ENCODE assay signal across 31 mouse cellular contexts in genomic region chr16:17933594-17934444, GRCm38 (mm10). TPM values are rescaled to one million over a fixed set of nuclear protein-coding genes. Genes with fewer than 3 reads are reported as not detected.
DNase-seq lines count a peak whose midpoint lies in the region; ATAC-seq and TF ChIP-seq lines count a peak whose summit lies in the region.
"Had no signal": no experiment of that assay in that cellular context is flagged by ENCODE, and none has a peak within 500 bp of the region (broad histone marks: within the 10 kb centered on the region; RNA-seq: fewer than 3 reads in every experiment).

No protein-coding gene starts in this region.

- H3K27ac ChIP-seq in midbrain, embryonic 11.5 days (ENCODE audit: low read depth, low read length): no peak overlapping the region
- H3K27ac ChIP-seq in midbrain, embryonic 14.5 days (replicated peaks; ENCODE audit: low read depth, low read length): no peak overlapping the region
- H3K27ac ChIP-seq in liver, embryonic 16.5 days (ENCODE audit: low read length): peak overlapping the region; percentile 76
- H3K27ac ChIP-seq in forebrain, embryonic 11.5 days (ENCODE audit: low read depth, low read length): no peak overlapping the region
- no peak overlapping the region for H3K27ac ChIP-seq in hindbrain, postnatal 0 days
- H3K27ac ChIP-seq in layer of hippocampus, adult 2 months: no peak overlapping the region
- H3K27ac ChIP-seq: embryonic facial prominence, embryonic 10.5 days; forebrain, embryonic 12.5 days; heart, embryonic 10.5 days; hindbrain, embryonic 15.5 days; intestine, embryonic 15.5 days; limb, embryonic 12.5 days; midbrain, embryonic 15.5 days; neural tube, embryonic 12.5 days had no signal

- DNase-seq in midbrain, embryonic 11.5 days (ENCODE audit: low spot score, missing footprints): peak; percentile 19
- no peak for DNase-seq in midbrain, embryonic 14.5 days
- DNase-seq in liver: peak; percentile 47
- DNase-seq in forebrain, embryonic 11.5 days (ENCODE audit: low spot score): no peak
- DNase-seq in hindbrain, postnatal 0 days (ENCODE audit: low spot score): no peak
- no peak for DNase-seq in layer of hippocampus, adult 2 months (ENCODE audit: low spot score in 2 of 2)
- DNase-seq: cerebellum, adult 9-11 months; kidney, postnatal 36 days; lung, adult 2 months; lung, postnatal 14 days; retina, postnatal 1 day; right cerebral cortex, postnatal 25 days had no signal

- ATAC-seq in midbrain, embryonic 11.5 days (ENCODE audit: low FRiP score): no peak
- ATAC-seq in midbrain, embryonic 14.5 days (ENCODE audit: low FRiP score, low TSS enrichment): no peak
- peak; percentile 66 for ATAC-seq in liver, embryonic 16.5 days (ENCODE audit: low read depth)
- no peak for ATAC-seq in forebrain, embryonic 11.5 days (replicated peaks; ENCODE audit: low FRiP score)
- ATAC-seq in hindbrain, postnatal 0 days: no peak
- ATAC-seq: intestine, embryonic 15.5 days; midbrain, embryonic 15.5 days had no signal

- peaks cover 2% of the 10 kb centered on the region; the same call in 1 of the 2 replicates for H3K27me3 ChIP-seq in midbrain, embryonic 11.5 days (ENCODE audit: control insufficient read depth, insufficient read depth, low read length)
- H3K27me3 ChIP-seq in midbrain, embryonic 14.5 days (ENCODE audit: control insufficient read depth, insufficient read depth, low read length): no peaks in the 10 kb centered on the region
- no peaks in the 10 kb centered on the region for H3K27me3 ChIP-seq in liver, embryonic 16.5 days (ENCODE audit: control insufficient read depth, insufficient read depth, low read depth, low read length)
- H3K27me3 ChIP-seq in forebrain, embryonic 11.5 days (ENCODE audit: control insufficient read depth, insufficient read depth, low read length): no peaks in the 10 kb centered on the region; the same call in 1 of the 2 replicates
- 0 out of 2 replicates have a peak, but pooled peaks cover 4% of the 10 kb centered on the region for H3K27me3 ChIP-seq in hindbrain, postnatal 0 days (ENCODE audit: insufficient read depth, low read length)
- H3K27me3 ChIP-seq: hindbrain, embryonic 15.5 days; intestine, embryonic 15.5 days had no signal

- 73% methylated on average over 9 of the region's 9 CpGs for WGBS in midbrain, embryonic 11.5 days
- 70% methylated on average over 9 of the region's 9 CpGs for WGBS in midbrain, embryonic 14.5 days
- WGBS in liver, embryonic 16.5 days (ENCODE audit: insufficient replicate concordance): 28% methylated on average over 9 of the region's 9 CpGs
- 75% methylated on average over 9 of the region's 9 CpGs for WGBS in forebrain, embryonic 11.5 days
- 69% methylated on average over 9 of the region's 9 CpGs for WGBS in hindbrain, postnatal 0 days

- H3K4me3 ChIP-seq in midbrain, embryonic 11.5 days (ENCODE audit: low read depth, low read length): no peak overlapping the region
- H3K4me3 ChIP-seq in midbrain, embryonic 14.5 days (replicated peaks; ENCODE audit: low read depth, low read length): no peak overlapping the region
- no peak overlapping the region for H3K4me3 ChIP-seq in liver, embryonic 16.5 days (ENCODE audit: low read depth, low read length)
- no peak overlapping the region for H3K4me3 ChIP-seq in forebrain, embryonic 11.5 days (ENCODE audit: low read depth, low read length)
- H3K4me3 ChIP-seq in hindbrain, postnatal 0 days (ENCODE audit: low read length): no peak overlapping the region
- no peak overlapping the region for H3K4me3 ChIP-seq in layer of hippocampus, adult 2 months
- H3K4me3 ChIP-seq: embryonic facial prominence, embryonic 10.5 days; forebrain, embryonic 12.5 days; heart, embryonic 10.5 days; hindbrain, embryonic 15.5 days; intestine, embryonic 15.5 days; limb, embryonic 12.5 days; midbrain, embryonic 15.5 days; neural tube, embryonic 12.5 days had no signal

- no peak for TF ChIP-seq CTCF in hindbrain, postnatal 0 days (IDR thresholded peaks at IDR 0.05; ENCODE audit: low read depth)
- TF ChIP-seq CTCF in layer of hippocampus, adult 2 months (conservative IDR thresholded peaks at IDR 0.05): no peak

- H3K9ac ChIP-seq in midbrain, embryonic 11.5 days (ENCODE audit: low read length): no peak overlapping the region
- no peak overlapping the region for H3K9ac ChIP-seq in midbrain, embryonic 14.5 days (replicated peaks; ENCODE audit: low read length)
- H3K9ac ChIP-seq in liver, embryonic 16.5 days (ENCODE audit: low read depth, low read length): no peak overlapping the region
- H3K9ac ChIP-seq in forebrain, embryonic 11.5 days (ENCODE audit: low read length): no peak overlapping the region
- H3K9ac ChIP-seq in hindbrain, postnatal 0 days (replicated peaks; ENCODE audit: low read length): no peak overlapping the region
- H3K9ac ChIP-seq: forebrain, embryonic 12.5 days; hindbrain, embryonic 15.5 days; intestine, embryonic 15.5 days; limb, embryonic 12.5 days; midbrain, embryonic 15.5 days; neural tube, embryonic 12.5 days had no signal

- H3K36me3 ChIP-seq in midbrain, embryonic 11.5 days (ENCODE audit: control insufficient read depth, insufficient read depth, low read length): no peaks in the 10 kb centered on the region
- H3K36me3 ChIP-seq in midbrain, embryonic 14.5 days (ENCODE audit: control insufficient read depth, insufficient read depth, low read length): no peaks in the 10 kb centered on the region
- no peaks in the 10 kb centered on the region for H3K36me3 ChIP-seq in liver, embryonic 16.5 days (ENCODE audit: control insufficient read depth, insufficient read depth)
- no peaks in the 10 kb centered on the region for H3K36me3 ChIP-seq in forebrain, embryonic 11.5 days (ENCODE audit: control insufficient read depth, insufficient read depth, low read length)
- no peaks in the 10 kb centered on the region for H3K36me3 ChIP-seq in hindbrain, postnatal 0 days (ENCODE audit: insufficient read depth, low read length)
- H3K36me3 ChIP-seq: embryonic facial prominence, embryonic 10.5 days; forebrain, embryonic 12.5 days; heart, embryonic 10.5 days; hindbrain, embryonic 15.5 days; intestine, embryonic 15.5 days; limb, embryonic 12.5 days; midbrain, embryonic 15.5 days; neural tube, embryonic 12.5 days had no signal

- H3K9me3 ChIP-seq in midbrain, embryonic 11.5 days (ENCODE audit: control insufficient read depth, low read length): no peaks in the 10 kb centered on the region
- H3K9me3 ChIP-seq in midbrain, embryonic 14.5 days (ENCODE audit: control insufficient read depth, low read length): no peaks in the 10 kb centered on the region
- H3K9me3 ChIP-seq in liver, embryonic 16.5 days (replicated peaks; ENCODE audit: control insufficient read depth, low read length): no peaks in the 10 kb centered on the region
- H3K9me3 ChIP-seq in forebrain, embryonic 11.5 days (ENCODE audit: control insufficient read depth, low read length): no peaks in the 10 kb centered on the region
- H3K9me3 ChIP-seq in hindbrain, postnatal 0 days (ENCODE audit: low read length): no peaks in the 10 kb centered on the region
- H3K9me3 ChIP-seq: embryonic facial prominence, embryonic 10.5 days; forebrain, embryonic 12.5 days; heart, embryonic 10.5 days; hindbrain, embryonic 15.5 days; intestine, embryonic 15.5 days; limb, embryonic 12.5 days; midbrain, embryonic 15.5 days; neural tube, embryonic 12.5 days had no signal

- H3K4me2 ChIP-seq in midbrain, embryonic 11.5 days: no peak overlapping the region
- no peak overlapping the region for H3K4me2 ChIP-seq in midbrain, embryonic 14.5 days (ENCODE audit: low read length)
- H3K4me2 ChIP-seq in liver, embryonic 16.5 days (ENCODE audit: low read depth, low read length): no peak overlapping the region
- H3K4me2 ChIP-seq in forebrain, embryonic 11.5 days (ENCODE audit: low read depth, low read length, severe bottlenecking): no peak overlapping the region
- H3K4me2 ChIP-seq in hindbrain, postnatal 0 days (ENCODE audit: low read depth, low read length): no peak overlapping the region
- H3K4me2 ChIP-seq: forebrain, embryonic 12.5 days; hindbrain, embryonic 15.5 days; intestine, embryonic 15.5 days; limb, embryonic 12.5 days; midbrain, embryonic 15.5 days; neural tube, embryonic 12.5 days had no signal

- peaks cover 3% of the 10 kb centered on the region for H3K4me1 ChIP-seq in midbrain, embryonic 11.5 days (ENCODE audit: control insufficient read depth, insufficient read depth, low read length)
- H3K4me1 ChIP-seq in midbrain, embryonic 14.5 days (ENCODE audit: control insufficient read depth, insufficient read depth, low read length): 0 out of 2 replicates have a peak, but pooled peaks cover 2% of the 10 kb centered on the region
- peaks cover 28% of the 10 kb centered on the region for H3K4me1 ChIP-seq in liver, embryonic 16.5 days (ENCODE audit: control insufficient read depth, low read depth, low read length)
- H3K4me1 ChIP-seq in forebrain, embryonic 11.5 days (replicated peaks; ENCODE audit: control insufficient read depth, insufficient read depth, low read length): peaks cover 3% of the 10 kb centered on the region; the same call in 1 of the 2 replicates
- H3K4me1 ChIP-seq in hindbrain, postnatal 0 days (ENCODE audit: insufficient read depth, low read length): no peaks in the 10 kb centered on the region

RNA-seq across cellular contexts. Expression of gene Slc25a1, which starts 5.8 kb away (rescaled TPM):
- polyA plus RNA-seq in midbrain, embryonic 11.5 days (2014; fragmentation: Nextera tagmentation; extraction: Ambion mirVana): 96.5 and 97.6 TPM in 2 replicates
- polyA plus RNA-seq in midbrain, embryonic 14.5 days (2014; fragmentation: Nextera tagmentation; extraction: Ambion mirVana): 145 and 157 TPM in 2 replicates
- polyA plus RNA-seq in liver, embryonic 16.5 days (2015; fragmentation: Nextera tagmentation; extraction: Ambion mirVana): 55.8 and 63.5 TPM in 2 replicates
- polyA plus RNA-seq in forebrain, embryonic 11.5 days (2014; fragmentation: Nextera tagmentation; extraction: Ambion mirVana): 105 and 107 TPM in 2 replicates
- total RNA-seq in hindbrain, postnatal 0 days (2014; rRNA removed): 228 and 230 TPM in 2 replicates
- 150 and 151 TPM in 2 replicates for polyA plus RNA-seq in hindbrain, postnatal 0 days (2015; fragmentation: Nextera tagmentation; extraction: Ambion mirVana)
- total RNA-seq in layer of hippocampus, adult 2 months (2021): 10 to 100 TPM; 42.2 to 45.6 TPM

RNA-seq across cellular contexts. Expression of gene Gsc2, which starts 19.0 kb away (rescaled TPM):
- polyA plus RNA-seq in midbrain, embryonic 11.5 days (2014; fragmentation: Nextera tagmentation; extraction: Ambion mirVana): 0.95 and 1.1 TPM in 2 replicates
- polyA plus RNA-seq in midbrain, embryonic 14.5 days (2014; fragmentation: Nextera tagmentation; extraction: Ambion mirVana): 0.84 and 0.93 TPM in 2 replicates
- not detected in 2 replicates for polyA plus RNA-seq in liver, embryonic 16.5 days (2015; fragmentation: Nextera tagmentation; extraction: Ambion mirVana)
- 0.23 TPM in 1 of 2 replicates, not detected in the other for polyA plus RNA-seq in forebrain, embryonic 11.5 days (2014; fragmentation: Nextera tagmentation; extraction: Ambion mirVana)
- total RNA-seq in hindbrain, postnatal 0 days (2014; rRNA removed): 0.21 and 0.61 TPM in 2 replicates
- 0.76 and 1.0 TPM in 2 replicates for polyA plus RNA-seq in hindbrain, postnatal 0 days (2015; fragmentation: Nextera tagmentation; extraction: Ambion mirVana)
- total RNA-seq in layer of hippocampus, adult 2 months (2021): not detected
- total RNA-seq: gastrocnemius, adult 18-20 months; gastrocnemius, postnatal 4 days; hematopoietic stem cell, adult 5-6 weeks; left cerebral cortex, postnatal 14 days; megakaryocyte, adult 5-6 weeks had no signal
- polyA plus RNA-seq: cortical plate, adult 2 months; embryonic facial prominence, embryonic 10.5 days; heart, embryonic 16.5 days; intestine, embryonic 15.5 days; kidney, embryonic 14.5 days; limb, embryonic 12.5 days; lung, adult 2 months; neural tube, embryonic 12.5 days; spleen, adult 2 months; stomach, embryonic 14.5 days had no signal

RNA-seq across cellular contexts. Expression of gene Ess2, which starts 22.7 kb away (rescaled TPM):
- polyA plus RNA-seq in midbrain, embryonic 11.5 days (2014; fragmentation: Nextera tagmentation; extraction: Ambion mirVana): 39.4 and 41.4 TPM in 2 replicates
- 44.1 and 44.6 TPM in 2 replicates for polyA plus RNA-seq in midbrain, embryonic 14.5 days (2014; fragmentation: Nextera tagmentation; extraction: Ambion mirVana)
- polyA plus RNA-seq in liver, embryonic 16.5 days (2015; fragmentation: Nextera tagmentation; extraction: Ambion mirVana): 9.1 and 9.4 TPM in 2 replicates
- polyA plus RNA-seq in forebrain, embryonic 11.5 days (2014; fragmentation: Nextera tagmentation; extraction: Ambion mirVana): 50.2 and 54.3 TPM in 2 replicates
- 37.7 and 46.3 TPM in 2 replicates for total RNA-seq in hindbrain, postnatal 0 days (2014; rRNA removed)
- 38.8 and 40.8 TPM in 2 replicates for polyA plus RNA-seq in hindbrain, postnatal 0 days (2015; fragmentation: Nextera tagmentation; extraction: Ambion mirVana)
- 10 to 100 TPM; 33.1 to 33.3 TPM for total RNA-seq in layer of hippocampus, adult 2 months (2021)

RNA-seq across cellular contexts. Expression of gene Tssk2, which starts 35.4 kb away (rescaled TPM):
- 0.15 TPM in 1 of 2 replicates, not detected in the other for polyA plus RNA-seq in midbrain, embryonic 11.5 days (2014; fragmentation: Nextera tagmentation; extraction: Ambion mirVana)
- not detected in 2 replicates for polyA plus RNA-seq in midbrain, embryonic 14.5 days (2014; fragmentation: Nextera tagmentation; extraction: Ambion mirVana)
- polyA plus RNA-seq in liver, embryonic 16.5 days (2015; fragmentation: Nextera tagmentation; extraction: Ambion mirVana): not detected in 2 replicates
- polyA plus RNA-seq in forebrain, embryonic 11.5 days (2014; fragmentation: Nextera tagmentation; extraction: Ambion mirVana): 0.52 TPM in 1 of 2 replicates, not detected in the other
- total RNA-seq in hindbrain, postnatal 0 days (2014; rRNA removed): not detected in 2 replicates
- not detected in 2 replicates for polyA plus RNA-seq in hindbrain, postnatal 0 days (2015; fragmentation: Nextera tagmentation; extraction: Ambion mirVana)
- not detected for total RNA-seq in layer of hippocampus, adult 2 months (2021)
- total RNA-seq: gastrocnemius, adult 18-20 months; gastrocnemius, postnatal 4 days; hematopoietic stem cell, adult 5-6 weeks; left cerebral cortex, postnatal 14 days; megakaryocyte, adult 5-6 weeks had no signal
- polyA plus RNA-seq: cortical plate, adult 2 months; forebrain, embryonic 12.5 days; heart, embryonic 10.5 days; heart, embryonic 16.5 days; hindbrain, embryonic 15.5 days; intestine, embryonic 15.5 days; kidney, embryonic 14.5 days; limb, embryonic 12.5 days; lung, adult 2 months; midbrain, embryonic 15.5 days; neural tube, embryonic 12.5 days; spleen, adult 2 months; stomach, embryonic 14.5 days had no signal

RNA-seq across cellular contexts. Expression of gene Dgcr2, which starts 35.5 kb away (rescaled TPM):
- 74.2 and 83.3 TPM in 2 replicates for polyA plus RNA-seq in midbrain, embryonic 11.5 days (2014; fragmentation: Nextera tagmentation; extraction: Ambion mirVana)
- polyA plus RNA-seq in midbrain, embryonic 14.5 days (2014; fragmentation: Nextera tagmentation; extraction: Ambion mirVana): 104 and 108 TPM in 2 replicates
- 19.8 and 21.3 TPM in 2 replicates for polyA plus RNA-seq in liver, embryonic 16.5 days (2015; fragmentation: Nextera tagmentation; extraction: Ambion mirVana)
- polyA plus RNA-seq in forebrain, embryonic 11.5 days (2014; fragmentation: Nextera tagmentation; extraction: Ambion mirVana): 112 TPM in 2 replicates
- 181 and 199 TPM in 2 replicates for total RNA-seq in hindbrain, postnatal 0 days (2014; rRNA removed)
- polyA plus RNA-seq in hindbrain, postnatal 0 days (2015; fragmentation: Nextera tagmentation; extraction: Ambion mirVana): 83.0 and 88.8 TPM in 2 replicates
- total RNA-seq in layer of hippocampus, adult 2 months (2021): 100 to 1,000 TPM; 104 to 112 TPM

Comparison
In these comparisons a context has a peak if more than half of its experiments do, and no peak if none do; other contexts are left out.
1. DNase-seq: peak in midbrain, embryonic 11.5 days (single experiment) and liver (single experiment); none in midbrain, embryonic 14.5 days (single experiment), forebrain, embryonic 11.5 days (single experiment), hindbrain, postnatal 0 days (single experiment) and layer of hippocampus, adult 2 months (0 of 2).